Mouse (Mus musculus): ENCODE results near the gene Cfdp1.
"Not testable (repeated sequence)": the region's sequence is repeated elsewhere in the genome, so short reads cannot be mapped to it uniquely, and the experiment has no call there.

Cfdp1 gene

DNA sequence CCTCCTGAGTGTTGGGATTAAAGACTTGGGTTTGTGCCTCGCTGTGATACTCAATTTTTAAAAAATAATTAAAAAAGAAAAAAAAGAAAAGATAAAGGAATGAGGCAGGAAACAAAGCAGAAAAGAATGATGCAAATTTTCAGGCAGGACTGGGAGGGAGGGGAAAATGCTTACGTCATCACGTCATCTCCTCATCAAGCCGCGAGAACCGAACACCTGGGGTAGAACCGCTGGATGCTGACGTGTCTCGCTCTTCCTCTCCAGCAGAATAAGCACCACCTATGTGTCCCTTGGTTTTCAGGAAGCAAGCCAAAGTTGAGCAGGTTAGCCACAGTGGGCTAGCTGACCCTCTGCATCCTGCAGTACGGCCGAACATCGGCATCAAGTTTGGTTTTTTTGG lies 1.9 kb upstream of the Cfdp1 start:
- no peak for DNase-seq

DNA sequence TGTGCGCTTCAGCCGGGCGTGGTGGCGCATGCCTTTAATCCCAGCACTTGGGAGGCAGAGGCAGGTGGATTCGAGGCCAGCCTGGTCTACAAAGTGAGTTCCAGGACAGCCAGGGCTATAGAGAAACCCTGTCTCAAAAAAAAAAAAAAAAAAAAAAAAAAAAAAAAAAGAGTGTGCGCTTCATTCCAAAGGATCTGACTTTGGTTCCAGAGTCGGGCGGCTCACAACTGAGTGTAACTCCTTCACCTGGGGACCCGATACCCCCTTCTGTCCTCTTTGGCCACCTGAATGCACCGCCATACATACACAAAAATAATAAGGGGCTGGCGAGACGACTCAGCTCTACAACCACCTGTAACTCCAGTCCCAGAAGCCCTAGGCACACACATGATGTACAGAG lies 872 bp downstream of the Cfdp1 start:
- not testable (repeated sequence) for DNase-seq

DNA sequence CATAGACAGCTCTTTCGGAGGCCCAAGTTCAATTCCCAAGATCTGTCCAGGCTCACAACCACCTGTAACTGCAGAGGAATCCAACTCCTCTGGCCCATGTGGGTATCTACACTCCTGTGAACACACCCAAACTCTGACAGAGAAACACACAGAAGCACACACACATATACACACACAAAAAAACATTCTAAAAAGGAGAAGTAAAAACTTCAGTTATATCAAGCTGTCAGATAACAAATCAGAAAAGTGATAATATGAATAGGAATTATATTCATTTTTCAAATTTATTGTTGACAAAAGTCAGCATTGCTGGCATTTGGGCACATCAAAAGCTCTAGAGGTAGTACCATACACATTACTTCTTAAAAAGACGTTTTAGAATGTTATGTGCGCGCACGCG lies 7.3 kb downstream of the Cfdp1 start:
- no peak for DNase-seq

DNA sequence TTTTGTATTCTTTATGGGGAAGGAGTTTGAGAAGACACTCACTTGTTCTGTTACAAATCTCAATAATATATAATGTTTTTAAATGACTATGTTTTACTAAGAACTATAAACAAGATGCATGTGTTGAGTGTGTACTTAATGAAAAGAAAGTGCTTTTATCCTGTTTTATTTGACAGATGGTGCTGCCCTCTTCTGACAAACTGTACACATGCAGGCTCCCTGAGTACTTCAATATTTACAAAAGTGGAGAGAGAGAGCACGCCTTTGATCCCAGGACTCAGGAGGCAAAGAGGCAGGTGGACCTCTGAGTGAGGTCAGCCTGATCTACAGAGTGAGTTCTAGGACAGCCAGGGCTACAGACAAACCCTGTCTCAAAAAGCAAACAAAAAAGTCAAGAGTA lies 18.6 kb downstream of the Cfdp1 start:
- DNase-seq = peak in 1 of 2 experiments; percentile 19

DNA sequence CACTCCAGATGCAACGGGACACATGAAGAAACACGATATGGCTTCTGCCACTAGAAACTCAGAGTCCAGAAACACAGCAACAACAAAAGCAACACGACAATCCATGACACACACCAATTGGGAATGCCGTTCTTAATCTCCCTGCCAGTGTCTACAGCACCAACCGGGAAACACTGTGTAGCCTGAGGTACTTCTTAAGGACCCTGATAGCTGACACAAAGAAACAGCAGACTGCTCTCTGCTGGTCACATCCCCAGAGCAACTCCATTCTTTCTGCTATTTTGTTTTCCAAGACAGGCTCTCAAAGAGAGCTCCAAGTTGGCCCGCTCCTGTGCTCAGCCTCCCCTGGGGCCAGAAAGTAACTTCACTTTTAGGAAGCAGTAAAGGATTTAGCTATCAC lies 20.1 kb downstream of the Cfdp1 start:
- no peak for DNase-seq

DNA sequence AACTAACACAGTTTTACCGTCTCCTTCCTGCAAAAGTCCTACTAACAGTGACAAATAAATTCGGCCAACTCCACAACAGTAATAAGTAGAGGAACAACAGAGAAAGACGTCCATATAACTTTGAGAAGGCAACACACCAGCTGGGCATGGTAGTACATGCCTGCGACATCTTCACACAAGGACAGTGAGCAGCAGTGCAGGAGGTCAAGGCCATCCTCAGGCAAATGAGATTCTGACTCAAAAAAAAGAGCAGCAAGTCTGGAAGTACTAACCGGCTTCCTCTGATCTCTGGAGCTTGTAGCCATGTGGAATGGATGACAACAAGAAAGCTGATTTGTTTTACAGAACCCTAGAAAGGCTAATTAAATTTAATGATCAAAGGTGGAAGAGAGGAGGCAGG lies 21.1 kb downstream of the Cfdp1 start:
- no peak for DNase-seq

DNA sequence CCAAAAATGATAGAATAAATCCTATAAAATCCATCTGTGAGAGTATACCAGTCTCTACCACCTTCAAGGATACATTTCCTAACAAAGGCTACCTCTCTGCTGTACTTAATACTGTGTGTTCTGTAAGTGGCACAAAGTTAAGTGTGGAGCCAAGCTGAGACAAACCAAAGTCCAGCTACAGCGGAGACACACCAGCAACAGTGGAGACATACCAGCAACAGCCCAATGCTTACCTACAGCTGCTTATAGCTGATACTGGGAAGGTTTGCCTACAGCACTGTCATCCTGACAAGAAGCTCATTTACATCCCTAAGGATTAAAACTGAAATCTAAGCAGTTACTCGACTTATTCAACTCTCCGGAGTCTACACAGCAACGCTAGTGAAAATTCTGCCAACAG lies 22.1 kb downstream of the Cfdp1 start:
- DNase-seq = no peak

DNA sequence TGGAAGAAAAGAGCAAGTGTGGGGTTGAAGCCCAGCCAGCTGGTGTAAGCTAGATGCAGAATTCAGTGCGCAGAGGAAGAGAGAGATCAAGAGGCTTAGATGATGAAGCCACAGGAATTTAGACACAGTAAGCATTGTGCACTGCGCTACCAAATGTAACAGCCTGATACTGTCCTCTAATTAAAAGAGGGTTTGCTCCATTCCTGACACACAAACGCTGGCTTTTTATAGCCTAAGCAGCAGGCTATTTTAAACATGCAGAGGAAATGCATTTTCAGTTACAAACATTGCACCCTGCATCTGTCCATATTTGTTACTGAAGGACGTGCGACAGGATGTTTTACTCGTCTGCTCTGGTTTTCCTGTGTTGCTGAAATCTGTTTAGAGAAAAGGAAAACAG lies 25.5 kb downstream of the Cfdp1 start:
- no peak for DNase-seq

DNA sequence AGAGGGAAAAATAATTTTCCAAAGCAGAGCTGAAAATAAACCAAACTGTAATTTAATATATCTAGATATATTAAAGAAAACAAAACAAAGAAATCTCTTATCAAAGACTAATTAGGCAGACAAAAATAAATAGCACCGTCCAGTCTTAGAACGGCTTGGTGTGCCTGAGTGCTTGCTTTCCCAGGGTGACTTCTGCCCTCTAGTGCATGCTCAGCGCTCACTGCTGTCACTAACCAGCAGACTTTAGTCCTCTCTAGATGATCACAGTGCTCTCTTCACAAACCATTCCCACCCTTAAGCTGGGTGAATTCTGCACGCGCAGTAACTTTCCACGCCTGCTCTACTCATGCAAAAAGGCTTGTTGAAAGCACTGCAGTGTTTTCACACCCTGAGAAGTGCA lies 28.9 kb downstream of the Cfdp1 start:
- peak; percentile 47 to 49 for DNase-seq

DNA sequence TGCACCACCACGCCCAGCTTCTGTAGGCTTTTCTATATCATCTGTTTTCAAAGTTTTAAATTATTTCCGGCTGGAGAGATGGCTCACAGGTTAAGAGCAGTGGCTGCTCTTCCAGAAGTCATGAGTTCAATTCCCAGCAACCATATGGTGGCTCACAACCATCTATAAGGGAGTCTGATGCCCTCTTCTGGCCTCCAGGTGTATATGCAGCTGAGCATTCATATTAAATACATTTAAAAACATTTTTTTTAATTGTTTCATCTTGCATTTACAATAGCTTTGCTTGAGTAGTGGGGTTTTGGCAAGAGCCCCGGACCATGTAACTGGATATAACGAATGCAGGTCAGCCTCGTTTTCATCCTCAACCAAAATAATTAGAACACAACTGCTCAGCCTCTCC lies 29.8 kb downstream of the Cfdp1 start:
- DNase-seq = no peak

DNA sequence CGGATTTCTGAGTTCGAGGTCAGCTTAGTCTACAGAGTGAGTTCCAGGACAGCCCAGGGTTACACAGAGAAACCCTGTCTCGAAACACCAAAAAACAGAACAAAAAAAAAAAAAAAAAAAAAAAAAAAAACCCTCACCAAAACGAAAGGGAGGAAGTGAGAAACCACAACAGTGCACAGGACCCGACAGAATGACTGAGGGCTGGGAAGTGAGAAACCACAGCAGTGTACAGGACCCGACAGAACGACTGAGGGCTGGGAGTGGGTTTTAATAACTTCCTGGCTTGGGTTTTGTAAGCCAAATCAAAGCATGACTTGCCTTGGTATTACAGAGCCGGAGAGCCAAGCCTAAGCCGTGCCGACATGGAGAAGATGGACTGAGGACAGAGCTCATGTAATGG lies 32.9 kb downstream of the Cfdp1 start:
- DNase-seq = no peak

DNA sequence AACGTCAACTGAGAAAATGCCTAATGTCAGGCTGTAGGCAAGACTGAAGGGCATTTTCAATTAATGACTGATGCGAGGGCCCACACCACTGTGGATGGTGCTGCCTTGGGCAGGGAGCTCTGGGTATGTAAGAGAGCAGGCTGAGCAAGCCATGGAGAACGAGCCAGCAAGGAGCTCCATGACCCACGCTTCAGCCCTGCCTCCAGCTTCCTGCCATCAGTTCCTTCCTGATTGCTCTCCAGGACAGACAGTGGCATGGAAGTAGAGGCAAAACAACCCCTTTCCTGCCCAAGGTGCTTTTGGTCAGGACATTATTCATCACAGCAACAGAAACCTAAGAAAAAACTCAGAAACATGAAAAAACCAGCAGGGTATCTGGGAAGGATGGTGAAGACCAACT lies 33.4 kb downstream of the Cfdp1 start:
- DNase-seq = no peak

DNA sequence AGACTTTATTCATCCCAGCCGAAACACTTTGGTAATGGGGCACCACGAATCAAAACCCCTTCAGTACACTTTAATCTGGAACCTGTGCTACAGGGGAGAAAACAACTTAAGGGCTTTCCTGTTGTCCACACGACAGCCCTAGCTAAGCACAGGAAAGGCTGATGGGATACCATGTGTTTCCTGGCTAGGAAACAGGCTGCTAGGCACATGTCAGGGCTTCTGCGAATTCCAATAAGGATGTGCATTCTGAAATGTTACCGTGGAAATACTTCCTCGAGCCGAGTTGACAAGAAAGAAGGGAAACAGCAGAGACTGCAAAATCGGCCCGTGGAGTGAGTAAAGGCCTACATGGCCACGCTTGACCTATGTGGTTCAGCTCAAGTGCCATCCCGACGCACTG lies 34.1 kb downstream of the Cfdp1 start:
- no peak for DNase-seq

DNA sequence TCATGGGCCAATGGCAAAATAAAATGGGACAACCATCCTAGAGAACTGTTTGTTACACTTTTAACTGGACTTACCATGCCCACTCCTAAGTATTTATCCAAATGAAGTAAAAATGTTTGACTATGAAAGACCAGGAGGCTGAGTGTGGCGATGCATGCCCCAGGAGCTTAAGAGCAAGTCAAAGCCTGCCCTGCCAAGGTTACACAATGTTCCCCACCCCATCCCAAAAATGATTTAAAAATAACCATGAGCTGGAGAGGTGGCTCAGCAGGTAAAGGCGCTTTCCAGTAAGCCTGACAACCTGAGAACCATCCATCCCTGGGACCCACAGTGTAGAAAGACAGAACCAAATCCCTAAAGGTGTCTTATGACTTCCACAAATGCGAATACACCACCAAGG lies 35.5 kb downstream of the Cfdp1 start:
- DNase-seq = no peak

DNA sequence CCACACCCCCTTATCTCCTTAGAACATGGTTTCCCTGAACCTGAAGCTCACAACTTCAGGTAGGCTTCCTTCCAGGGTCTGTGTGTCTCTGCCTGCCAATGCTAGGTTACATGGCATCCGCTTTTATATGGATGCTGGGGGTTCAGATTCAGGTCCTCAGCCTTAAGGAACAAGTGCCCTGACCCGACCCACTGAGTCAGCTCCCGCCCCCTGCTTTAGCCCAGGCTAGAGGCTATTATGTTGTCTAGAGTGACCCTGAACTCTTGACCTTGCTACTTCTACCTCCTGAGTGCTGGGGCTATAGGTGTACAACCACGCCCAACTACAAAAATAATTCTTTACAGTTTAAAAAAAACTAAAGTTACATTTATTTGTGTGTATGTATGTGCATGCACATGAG lies 39.0 kb downstream of the Cfdp1 start:
- DNase-seq = no peak

DNA sequence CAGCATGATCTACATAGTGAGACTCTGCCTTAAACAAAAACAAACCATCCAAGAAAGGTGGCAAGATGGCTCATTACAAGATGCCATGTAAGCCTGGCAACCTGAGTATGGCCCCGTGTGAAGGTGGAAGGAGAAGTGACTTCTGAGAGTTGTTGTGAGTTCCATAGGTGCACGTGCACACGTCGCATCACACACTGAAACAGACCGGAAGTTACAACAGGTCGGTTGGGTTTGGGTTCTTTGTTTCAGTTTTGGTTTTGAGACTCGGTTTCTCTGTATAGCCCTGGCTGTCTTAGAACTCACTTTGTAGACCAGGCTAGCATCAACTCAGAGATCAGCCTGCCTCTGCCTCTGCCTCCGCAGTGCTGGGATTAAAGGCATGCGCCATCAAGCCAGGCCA lies 40.3 kb downstream of the Cfdp1 start:
- no peak for DNase-seq

DNA sequence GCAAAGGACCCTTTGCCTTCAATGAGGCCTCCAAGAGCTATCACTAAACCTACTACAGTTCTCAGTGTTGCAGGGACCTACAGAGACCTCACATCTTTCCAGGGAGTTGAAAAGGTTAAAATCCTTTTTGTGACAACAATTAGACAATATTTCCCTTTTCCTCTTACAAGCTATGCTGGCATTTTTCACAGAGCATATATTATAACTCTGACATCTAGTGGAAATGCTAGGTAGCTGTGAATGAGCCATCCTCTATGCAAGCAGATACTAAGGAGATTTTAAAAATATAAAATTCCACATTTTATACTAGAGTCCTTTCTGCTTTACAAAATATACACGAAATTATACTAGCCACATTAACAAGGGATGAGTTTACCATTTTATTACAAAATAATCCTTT lies 41.3 kb downstream of the Cfdp1 start:
- DNase-seq = no peak

DNA sequence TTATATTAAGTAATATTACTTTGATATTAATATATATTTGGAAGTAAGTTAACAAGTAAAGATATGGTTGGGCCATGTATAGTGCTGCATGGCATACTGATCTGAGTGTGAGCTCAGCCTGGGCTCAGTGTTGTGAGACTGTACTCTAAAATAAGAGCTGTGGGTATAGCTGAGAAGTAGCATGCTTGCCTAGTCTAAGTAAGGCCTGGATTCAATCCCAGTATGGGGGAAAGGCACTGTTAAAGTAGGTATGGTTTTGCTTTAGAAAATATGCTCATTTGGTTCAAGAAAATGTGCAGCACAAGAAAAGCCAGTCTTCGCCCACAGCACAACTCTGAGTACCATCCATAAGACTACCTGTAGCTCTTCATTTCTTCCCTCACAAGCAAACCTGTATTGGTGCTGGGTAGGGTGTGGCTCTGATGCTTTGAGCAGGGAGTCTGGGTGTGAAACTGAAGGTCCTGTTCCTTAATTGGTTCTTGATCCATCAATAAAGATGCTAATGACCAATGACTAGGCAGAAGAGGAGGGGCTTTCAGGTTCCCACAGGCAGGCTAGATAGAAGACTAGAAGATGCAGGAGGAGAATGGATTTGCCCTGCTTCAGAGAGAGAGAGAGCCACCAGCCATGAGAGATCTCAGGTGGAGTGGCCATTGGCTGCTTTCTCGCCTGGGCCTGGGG lies 43.3 kb downstream of the Cfdp1 start:
- DNase-seq = no peak

DNA sequence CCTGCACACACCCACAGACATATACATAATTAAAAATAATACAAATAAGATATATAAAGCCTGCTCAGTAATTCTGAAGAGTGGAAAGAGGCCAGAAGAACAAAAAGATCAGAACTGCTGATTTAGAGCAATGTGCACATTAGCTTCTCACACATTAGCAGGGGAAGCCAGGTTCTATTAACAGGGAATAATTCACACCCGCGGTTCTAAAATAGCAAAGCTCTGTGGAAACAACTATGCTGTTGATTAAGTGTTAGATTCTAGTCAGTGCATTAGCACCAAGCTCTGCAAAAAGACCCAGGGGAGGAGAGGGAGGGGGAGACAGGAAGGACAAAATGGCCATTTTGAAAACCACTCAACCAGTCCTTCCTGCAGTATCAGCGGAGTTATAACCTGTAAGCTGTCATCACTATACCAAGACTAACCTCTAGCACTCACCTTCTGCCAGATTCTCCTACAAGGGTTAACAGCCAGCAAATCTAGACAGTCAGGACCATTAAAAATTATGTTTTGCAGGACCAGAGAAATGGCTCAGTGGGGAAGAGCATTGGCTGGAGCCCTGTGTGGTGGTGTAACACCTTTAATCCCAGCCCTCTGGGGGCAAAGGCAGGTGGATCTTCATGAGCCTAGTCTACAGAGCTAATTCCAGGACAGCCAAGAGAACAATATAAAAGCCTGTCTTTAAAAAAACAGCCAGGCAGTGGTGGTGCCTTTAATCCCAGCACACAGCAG lies 45.0 kb downstream of the Cfdp1 start:
- no peak for DNase-seq

DNA sequence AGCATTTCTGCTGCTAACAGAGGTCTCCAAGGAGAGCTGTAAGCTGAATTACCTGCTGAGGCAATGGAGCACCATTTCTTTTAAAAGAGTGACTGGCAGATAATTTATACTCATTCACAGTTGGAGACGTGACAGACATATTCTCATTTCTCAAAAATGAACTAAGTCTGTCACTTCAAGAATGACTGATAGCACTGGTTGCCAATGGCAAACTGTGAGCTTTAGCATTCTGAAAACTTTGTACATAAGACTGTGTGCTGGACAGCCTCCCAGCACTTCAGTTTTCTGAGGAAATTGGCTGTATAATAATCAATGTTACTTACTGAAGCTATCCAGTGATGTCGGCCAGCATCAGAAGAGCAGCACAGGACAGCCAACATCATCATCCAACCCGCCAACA lies 46.1 kb downstream of the Cfdp1 start:
- DNase-seq = no peak

DNA sequence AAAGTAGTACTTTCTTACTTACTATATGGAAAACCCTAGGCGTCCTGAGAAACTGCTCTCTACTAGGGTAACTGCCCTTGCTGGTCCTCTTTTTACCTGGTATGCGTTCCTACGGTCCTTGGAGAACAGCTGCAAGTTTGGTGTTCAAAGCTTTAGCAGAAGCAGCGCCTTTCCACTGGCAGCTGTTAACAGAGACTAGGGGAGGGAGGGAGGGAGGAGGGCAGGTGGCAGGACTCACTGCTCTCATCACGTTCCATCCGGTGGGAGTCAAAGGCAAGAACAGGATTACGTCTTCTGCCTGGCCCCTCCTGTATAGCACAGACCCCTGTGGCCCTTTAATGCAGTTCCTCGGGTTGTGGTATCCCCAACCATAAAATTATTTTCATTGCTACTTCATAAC lies 50.7 kb downstream of the Cfdp1 start:
- no peak for DNase-seq

DNA sequence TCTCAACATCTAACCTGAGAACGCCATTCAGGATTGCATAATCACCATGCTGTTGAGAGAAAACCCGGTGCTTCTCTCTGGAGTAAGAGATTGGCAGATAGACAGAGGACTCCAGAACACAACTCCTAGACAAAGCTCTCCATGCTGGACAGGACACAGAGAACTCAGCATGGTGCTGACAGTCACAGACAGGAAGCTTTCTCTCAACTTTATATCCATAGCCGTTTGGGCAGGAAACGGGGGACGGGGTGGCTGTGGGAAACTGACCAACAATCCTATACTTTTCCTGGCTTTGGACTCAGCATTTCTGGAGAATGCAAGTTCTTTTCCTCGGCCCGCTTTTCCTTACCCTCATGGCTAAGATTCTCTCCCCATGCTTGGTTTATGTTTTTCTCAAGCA lies 51.8 kb downstream of the Cfdp1 start:
- DNase-seq = no peak

DNA sequence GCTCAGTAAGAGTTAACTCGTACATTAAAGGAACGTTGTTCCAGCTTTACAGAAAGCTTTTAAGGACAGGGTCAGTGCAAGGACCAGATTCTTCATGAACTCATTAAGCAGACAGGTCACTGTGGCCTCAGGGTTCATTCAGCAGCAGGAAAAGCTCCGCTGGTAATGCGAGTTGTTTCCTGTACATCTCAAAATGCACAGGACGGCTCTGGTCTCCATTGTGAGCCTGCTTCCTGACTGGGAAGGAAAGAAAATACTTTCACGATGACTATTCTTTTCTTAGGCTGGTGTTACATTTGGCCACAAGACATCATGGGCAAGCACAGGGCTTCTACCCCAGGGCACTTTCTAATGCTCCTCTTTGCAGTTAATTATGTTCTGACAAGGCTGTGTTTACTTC lies 52.6 kb downstream of the Cfdp1 start:
- DNase-seq = no peak

DNA sequence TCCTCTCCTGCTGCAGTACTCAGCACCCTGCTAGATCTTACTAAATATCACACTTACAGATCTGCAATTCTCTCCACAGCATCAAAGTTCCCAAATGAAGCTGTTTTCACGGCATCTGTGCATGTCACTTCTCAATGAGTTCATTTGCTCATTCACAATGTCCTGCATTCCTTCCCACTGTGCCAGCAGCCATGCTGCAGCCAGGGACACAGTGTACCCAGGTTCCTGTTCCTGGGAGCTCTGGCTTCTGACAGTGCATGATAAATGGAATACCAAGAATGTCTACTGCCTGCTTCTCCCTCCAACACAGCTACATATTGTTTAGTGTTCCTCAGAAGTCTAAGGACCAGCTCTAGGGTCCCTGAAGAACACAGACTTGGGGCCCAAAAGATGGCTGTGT lies 57.6 kb downstream of the Cfdp1 start:
- DNase-seq = no peak

DNA sequence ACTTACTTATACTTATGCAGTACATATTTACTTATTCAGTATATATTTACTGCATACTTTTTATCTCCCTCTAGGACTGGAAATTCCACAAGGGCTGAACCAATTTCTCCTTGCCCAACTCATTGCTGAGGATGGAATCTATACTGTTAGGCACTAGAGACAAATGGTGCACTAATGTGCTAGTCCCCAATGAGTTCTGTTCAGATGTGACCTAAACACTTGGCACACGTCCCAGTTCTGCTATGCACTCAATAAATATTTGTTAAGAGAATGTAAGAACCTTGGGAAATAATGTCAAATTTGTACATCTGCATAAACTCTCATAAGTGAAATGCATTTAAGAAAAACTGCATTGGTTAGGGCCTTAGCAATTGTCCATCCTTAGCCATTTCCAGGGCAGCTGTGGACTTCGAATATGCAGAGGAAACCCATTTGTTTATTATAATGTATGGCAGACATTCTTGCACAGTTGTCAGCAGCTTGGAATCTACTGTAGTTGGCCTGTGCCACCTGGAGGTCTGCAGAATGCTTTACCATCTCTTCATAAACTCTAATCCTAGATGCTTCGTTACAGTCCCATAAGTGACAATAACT lies 60.7 kb downstream of the Cfdp1 start:
- DNase-seq = no peak
